Mouse (Mus musculus): Measurements from ENCODE around the gene Pih1d3. TPM values are rescaled to one million over a fixed set of nuclear protein-coding genes. Genes with fewer than 3 reads are reported as not detected.

Gene Pih1d3
- polyA plus RNA-seq, 1 experiment from 2014 or later, result not detected

GRCm38 (mm10) chr1:31220599-31221250 is 1.9 kb upstream of the Pih1d3 start:
- no peaks in the 10 kb centered on the region for H3K9me3 ChIP-seq (replicated peaks)
- H3K4me2 ChIP-seq, result no peak overlapping the region
- H3K27me3 ChIP-seq (replicated peaks), result no peaks in the 10 kb centered on the region
- ATAC-seq (ENCODE audit: low FRiP score), result no peak
- no peak overlapping the region for H3K4me3 ChIP-seq (replicated peaks)
- no peaks in the 10 kb centered on the region for H3K4me1 ChIP-seq
- H3K27ac ChIP-seq (replicated peaks), result no peak overlapping the region
- no peak overlapping the region for H3K9ac ChIP-seq (replicated peaks)
- 78% methylated on average over 4 of the region's 4 CpGs for WGBS
- H3K36me3 ChIP-seq, result no peaks in the 10 kb centered on the region

DNA sequence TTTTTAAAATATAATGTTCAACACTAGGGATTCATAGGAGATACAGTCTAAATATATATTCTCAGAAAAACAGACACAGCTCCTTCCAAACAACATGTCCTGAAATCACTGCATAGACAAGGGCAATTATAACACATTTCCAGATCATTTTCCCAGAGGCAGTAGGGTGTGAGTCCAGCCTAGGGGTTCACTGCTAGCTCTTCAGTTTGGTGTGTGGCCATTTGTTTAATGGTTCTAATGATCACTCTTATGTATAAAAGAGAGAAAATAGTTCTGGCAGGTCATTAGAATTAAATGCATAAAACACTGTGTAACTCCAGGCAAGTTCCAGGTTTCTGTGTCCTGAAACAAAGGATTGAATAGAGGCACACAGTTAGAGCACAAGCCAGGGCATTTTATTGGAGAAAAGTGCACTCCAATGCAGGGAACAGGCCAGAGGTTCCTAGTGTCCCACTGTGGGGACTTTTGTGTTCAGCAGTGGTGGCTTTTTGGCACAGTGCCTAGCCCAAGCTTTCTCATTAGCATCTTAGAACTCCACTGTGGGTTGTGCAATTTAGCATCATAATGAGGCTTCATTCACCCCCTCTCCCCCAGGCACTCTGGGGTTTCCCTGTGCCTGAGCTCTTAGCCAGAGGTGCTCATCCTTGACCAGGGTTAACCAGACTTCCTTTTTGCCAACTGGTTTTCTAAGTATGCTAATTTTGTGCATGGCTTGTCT is 10.8 kb downstream of the Pih1d3 start:
- H3K9me3 ChIP-seq (replicated peaks), result no peaks in the 10 kb centered on the region
- peaks cover 6% of the 10 kb centered on the region; the same call in 1 of the 2 replicates for H3K4me1 ChIP-seq
- no peaks in the 10 kb centered on the region for H3K36me3 ChIP-seq
- no peak overlapping the region for H3K27ac ChIP-seq (replicated peaks)
- H3K27me3 ChIP-seq (replicated peaks), result peaks cover 11% of the 10 kb centered on the region
- H3K4me2 ChIP-seq, result no peak overlapping the region
- H3K9ac ChIP-seq (replicated peaks), result no peak overlapping the region
- peak; percentile 92 for ATAC-seq (ENCODE audit: low FRiP score)
- no peak overlapping the region for H3K4me3 ChIP-seq (replicated peaks)

DNA sequence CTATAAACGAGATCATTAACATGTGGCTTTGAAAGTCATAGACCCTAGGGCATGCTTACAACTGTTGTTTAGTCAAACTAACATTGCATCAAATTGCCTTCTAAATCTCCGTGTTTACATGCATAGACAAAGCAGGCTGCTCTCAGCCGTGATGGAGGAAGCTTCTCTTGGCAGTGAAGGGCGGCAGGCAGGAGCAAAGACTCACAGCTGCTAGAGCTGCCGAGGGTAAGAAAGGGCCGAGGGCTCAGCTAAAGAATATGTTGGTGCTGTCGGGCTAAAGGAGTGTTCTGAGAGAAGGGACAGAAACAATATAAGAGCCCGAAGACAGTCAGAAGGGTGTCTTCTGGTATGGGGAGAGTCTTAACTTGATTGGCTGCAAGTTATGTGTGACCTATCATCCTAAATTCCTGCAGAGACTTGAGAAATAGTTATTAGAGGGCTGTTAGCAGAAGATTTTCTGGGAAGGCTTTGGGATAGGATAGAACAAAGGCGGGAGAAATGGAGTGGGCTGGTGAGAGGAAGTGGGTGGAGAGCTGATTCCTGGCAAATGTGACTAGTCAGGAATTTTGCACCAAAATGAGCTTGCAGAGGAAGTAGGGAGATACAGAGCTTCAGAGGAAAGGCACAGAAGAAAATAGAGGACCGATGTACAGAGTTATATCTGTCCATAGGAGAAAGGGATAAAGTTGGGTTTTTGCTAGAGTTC is 37.7 kb downstream of the Pih1d3 start:
- H3K9me3 ChIP-seq (replicated peaks), result no peaks in the 10 kb centered on the region
- no peaks in the 10 kb centered on the region for H3K27me3 ChIP-seq (replicated peaks)
- H3K4me3 ChIP-seq (replicated peaks), result no peak overlapping the region
- H3K36me3 ChIP-seq, result no peaks in the 10 kb centered on the region
- no peak overlapping the region for H3K27ac ChIP-seq (replicated peaks)
- no peak overlapping the region for H3K4me2 ChIP-seq
- no peak overlapping the region for H3K9ac ChIP-seq (replicated peaks)
- no peaks in the 10 kb centered on the region for H3K4me1 ChIP-seq
- ATAC-seq (ENCODE audit: low FRiP score), result no peak
- 72% methylated on average over 10 of the region's 10 CpGs for WGBS

Other genes with a start within 250 kb of the Pih1d3 start
- gene AC153137.1, start 244.9 kb upstream of the Pih1d3 start, polyA plus RNA-seq (2015; fragmentation: Nextera tagmentation; extraction: Ambion mirVana), result not detected in 2 replicates
- gene Lgsn, start 46.4 kb upstream of the Pih1d3 start, polyA plus RNA-seq (2015; fragmentation: Nextera tagmentation; extraction: Ambion mirVana), result 0.13 TPM in 1 of 2 replicates, not detected in the other
- not detected in 2 replicates for gene 4931428L18Rik, start 154 bp upstream of the Pih1d3 start, polyA plus RNA-seq (2015; fragmentation: Nextera tagmentation; extraction: Ambion mirVana)